Mouse (Mus musculus) left cerebral cortex, adult 8-10 months (tissue): ENCODE measurements around the gene Armcx1. TPM values are rescaled to one million over a fixed set of nuclear protein-coding genes. Genes with fewer than 3 reads are reported as not detected.
"Not testable (repeated sequence)": the region's sequence is repeated elsewhere in the genome, so short reads cannot be mapped to it uniquely, and the experiment has no call there.

Source experiments
- DNase-seq, 2 experiments: peaks; one replicate each; pipeline ENCODE4 v3.0.0; 2022; ENCODE audit warnings: low spot score in 2 of 2
- microRNA-seq, 2 experiments: library from miRNA; unstranded; fragments of <30 nt; microRNA quantifications; one replicate each; pipeline ENCODE4 v1.2.0; 2022
- total RNA-seq, 4 experiments: library from RNA; stranded (reverse); gene quantifications; 2 replicates each; pipeline ENCODE4 v1.2.4; 2022

Gene Armcx1
- total RNA-seq, 4 experiments from 2014 or later, result 62.8 to 84.9 (median 74.9) TPM

- no peak for DNase-seq
These were observed 39.7 kb downstream of the Armcx1 start for GRCm38 (mm10) chrX:134757293-134757995.

- not testable (repeated sequence) for DNase-seq
These were observed 45.9 kb downstream of the Armcx1 start for GRCm38 (mm10) chrX:134763428-134764198.

Small RNA genes within 50 kb of the gene (microRNA-seq; reads per million reads assigned to microRNA genes)
- gene Mir7093, result 0.42 to 0.44 reads per million in 2 experiments

Other genes starting within 250 kb of the Armcx1 start
- not detected for gene Taf7l, start 241.5 kb upstream of the Armcx1 start, total RNA-seq
- 10 to 100 TPM; 12.2 to 16.4 (median 15.2) TPM for gene Timm8a1, start 176.1 kb upstream of the Armcx1 start, total RNA-seq
- gene Btk, start 134.4 kb upstream of the Armcx1 start, total RNA-seq, result 1 to 10 TPM in 3 of 4 experiments, under 1 TPM in 1; 0.97 to 2.0 (median 1.6) TPM
- gene Rpl36a, start 132.3 kb upstream of the Armcx1 start, total RNA-seq, result 100 to 1,000 TPM; 108 to 148 (median 130) TPM
- 10 to 100 TPM; 10.1 to 12.1 (median 11.9) TPM for gene Gla, start 116.8 kb upstream of the Armcx1 start, total RNA-seq
- gene Hnrnph2, start 116.8 kb upstream of the Armcx1 start, total RNA-seq, result 100 to 1,000 TPM; 157 to 169 (median 162) TPM
- 10 to 100 TPM; 33.8 to 37.4 (median 36.1) TPM for gene Armcx4, start 31.4 kb upstream of the Armcx1 start, total RNA-seq
- 1 to 10 TPM; 5.8 to 9.2 (median 7.9) TPM for gene Armcx6, start 33.5 kb downstream of the Armcx1 start, total RNA-seq
- 10 to 100 TPM; 63.5 to 75.7 (median 70.6) TPM for gene Armcx3, start 38.6 kb downstream of the Armcx1 start, total RNA-seq
- 10 to 100 TPM; 83.2 to 89.9 (median 85.7) TPM for gene Armcx2, start 91.3 kb downstream of the Armcx1 start, total RNA-seq
- not detected for gene Nxf2, start 246.8 kb downstream of the Armcx1 start, total RNA-seq